Mouse (Mus musculus) embryonic facial prominence, embryonic 14.5 days (tissue): ENCODE measurements around the gene Ugt1a10. TPM values are rescaled to one million over a fixed set of nuclear protein-coding genes. Genes with fewer than 3 reads are reported as not detected.
A peak's percentile ranks its signal among the peaks of the same experiment; 100 is the strongest.

Source experiments
- ATAC-seq: fragments of 200-750 bp; cut with Nextera tagmentation; 2 replicates; pipeline ENCODE4 v1.8.0; 2017; ENCODE audit warnings: low read depth, moderate number of reproducible peaks, moderate TSS enrichment
- DNase-seq: peaks from one replicate; pipeline ENCODE4 v3.0.0-alpha.2; 2015; ENCODE audit warnings: low spot score
- H3K27ac ChIP-seq: fragments of 300-500 bp; sonication (generic); replicated peaks from 2 replicates; pipeline ENCODE4 v1.5.1; 2014; ENCODE audit warnings: low read depth, mild to moderate bottlenecking, low read length, moderate library complexity
- H3K27me3 ChIP-seq: fragments of 300-500 bp; sonication (generic); replicated peaks from 2 replicates; pipeline ENCODE4 v1.6.1; 2014; ENCODE audit warnings: low read length; ENCODE audit not compliant: control insufficient read depth, insufficient read depth
- H3K36me3 ChIP-seq: fragments of 300-500 bp; sonication (generic); 2 replicates; pipeline ENCODE4 v1.6.1; 2014; ENCODE audit warnings: low read length, mixed read lengths; ENCODE audit not compliant: control insufficient read depth, insufficient read depth
- H3K4me1 ChIP-seq: fragments of 300-500 bp; sonication (generic); 2 replicates; pipeline ENCODE4 v1.6.1; 2014; ENCODE audit warnings: antibody characterized with exemption, low read length; ENCODE audit not compliant: control insufficient read depth, insufficient read depth
- H3K4me2 ChIP-seq: fragments of 300-500 bp; sonication (generic); 2 replicates; pipeline ENCODE4 v1.6.1; 2014; ENCODE audit warnings: low read depth, mild to moderate bottlenecking, low read length, moderate library complexity, mixed read lengths
- H3K4me3 ChIP-seq: fragments of 300-500 bp; sonication (generic); 2 replicates; pipeline ENCODE4 v1.5.1; 2014; ENCODE audit warnings: low read depth, mild to moderate bottlenecking, low read length
- H3K9ac ChIP-seq: fragments of 300-500 bp; sonication (generic); 2 replicates; pipeline ENCODE4 v1.6.1; 2014; ENCODE audit warnings: low read depth, mild to moderate bottlenecking, low read length, moderate library complexity, mixed read lengths
- H3K9me3 ChIP-seq: fragments of 300-500 bp; sonication (generic); 2 replicates; pipeline ENCODE4 v1.6.1; 2016; ENCODE audit warnings: low read length; ENCODE audit not compliant: control insufficient read depth
- WGBS: fragments of 180-500 bp; shearing (Covaris S2); extraction: QIAGEN DNeasy Blood & Tissue Kit; methylation state at CpG from one replicate; pipeline ENCODE4 v1.1.7; 2014; 5-methylcytosine and 5-hydroxymethylcytosine counted together
- polyA plus RNA-seq: library from polyadenylated mRNA; unstranded; fragments of >200 nt; fragmentation: Nextera tagmentation; extraction: Ambion mirVana; gene quantifications from 2 replicates; pipeline ENCODE4 v1.2.1, GENCODE M21; 2014

Gene Ugt1a10
- polyA plus RNA-seq, 1 experiment from 2014 or later, result not detected

- Histone ChIP-seq H3K36me3 (peaks cover 28% of the 10 kb centered on the region), H3K27me3 (no peaks in the 10 kb centered on the region), H3K9ac (no peak overlapping the region), H3K9me3 (peaks cover 45% of the 10 kb centered on the region), H3K4me3 (no peak overlapping the region), H3K4me1 (no peaks in the 10 kb centered on the region), H3K4me2 (no peak overlapping the region), H3K27ac (no peak overlapping the region)
- WGBS, result 76% methylated on average over 10 of the region's 10 CpGs
- no peak for DNase-seq
- ATAC-seq, result no peak
These were observed 201.9 kb downstream of the Ugt1a10 start for GRCm38 (mm10) chr1:88256886-88257663.

- peaks cover 34% of the 10 kb centered on the region for H3K36me3 ChIP-seq
- ATAC-seq (no peak), DNase-seq (no peak)
- H3K9me3 ChIP-seq, result peaks cover 39% of the 10 kb centered on the region
- H3K27ac ChIP-seq, result no peak overlapping the region
- no peak overlapping the region for H3K4me2 ChIP-seq
- H3K27me3 ChIP-seq, result no peaks in the 10 kb centered on the region
- H3K4me3 ChIP-seq, result no peak overlapping the region
- 82% methylated on average over 6 of the region's 6 CpGs for WGBS
- no peak overlapping the region for H3K9ac ChIP-seq
- no peaks in the 10 kb centered on the region for H3K4me1 ChIP-seq
These were observed 202.5 kb downstream of the Ugt1a10 start for GRCm38 (mm10) chr1:88257681-88258080.

GRCm38 (mm10) chr1:88258361-88258760 is 203.2 kb downstream of the Ugt1a10 start:
- Histone ChIP-seq H3K36me3 (peaks cover 41% of the 10 kb centered on the region), H3K27me3 (no peaks in the 10 kb centered on the region), H3K9me3 (peaks cover 32% of the 10 kb centered on the region), H3K4me1 (no peaks in the 10 kb centered on the region), H3K4me2 (no peak overlapping the region), H3K27ac (no peak overlapping the region), H3K9ac (no peak overlapping the region), H3K4me3 (no peak overlapping the region)
- WGBS, result 64% methylated on average over 6 of the region's 6 CpGs
- no peak for DNase-seq
- ATAC-seq, result no peak

DNA sequence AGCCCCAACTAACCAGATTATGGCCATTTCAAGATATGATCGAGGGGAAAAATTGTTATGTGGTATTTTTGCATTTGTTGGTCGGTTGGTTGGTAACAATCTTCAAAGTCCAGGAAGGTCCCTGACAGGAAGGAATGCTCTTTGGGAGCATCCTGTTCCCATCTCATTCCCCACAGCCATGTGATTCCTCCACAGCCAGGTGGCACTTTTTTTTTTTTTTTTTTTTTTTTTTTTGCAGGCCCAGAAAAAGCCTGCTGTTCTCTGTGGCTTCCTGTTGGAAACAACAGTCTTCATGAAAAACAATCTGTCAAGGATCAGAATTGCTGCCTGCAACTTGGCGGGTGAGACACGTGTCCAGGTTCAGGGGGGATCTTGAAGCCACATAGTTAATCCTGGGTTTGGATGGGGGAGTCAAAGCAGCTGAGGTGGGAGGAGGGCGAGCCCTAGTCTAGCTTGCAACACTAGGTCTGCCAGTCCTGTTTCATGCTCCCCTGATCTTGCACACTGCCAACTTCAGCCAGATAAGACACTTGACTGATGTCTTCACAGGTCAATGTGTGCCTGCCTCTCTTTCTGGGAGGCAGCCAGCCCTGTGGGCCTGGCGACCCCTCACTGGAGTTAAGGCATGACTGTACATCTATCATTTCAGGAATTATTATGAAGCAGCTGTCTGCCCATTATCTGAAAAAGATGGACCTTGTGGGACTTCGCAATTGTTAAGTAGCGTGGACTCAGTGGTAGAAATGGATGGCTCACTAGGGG is 203.9 kb downstream of the Ugt1a10 start:
- no peak for ATAC-seq
- DNase-seq, result peak; percentile 79
- no peaks in the 10 kb centered on the region for H3K4me1 ChIP-seq
- H3K9ac ChIP-seq, result no peak overlapping the region; the same call in 1 of the 2 replicates
- H3K27me3 ChIP-seq, result no peaks in the 10 kb centered on the region
- no peak overlapping the region for H3K27ac ChIP-seq
- H3K36me3 ChIP-seq, result peaks cover 48% of the 10 kb centered on the region
- WGBS, result 73% methylated on average over 8 of the region's 8 CpGs
- no peak overlapping the region for H3K4me3 ChIP-seq
- peaks cover 27% of the 10 kb centered on the region for H3K9me3 ChIP-seq
- no peak overlapping the region for H3K4me2 ChIP-seq

- H3K36me3 ChIP-seq, result peaks cover 53% of the 10 kb centered on the region
- peaks cover 22% of the 10 kb centered on the region for H3K9me3 ChIP-seq
- no peaks in the 10 kb centered on the region for H3K4me1 ChIP-seq
- 78% methylated on average over 4 of the region's 4 CpGs for WGBS
- H3K4me3 ChIP-seq, result no peak overlapping the region
- DNase-seq (no peak), ATAC-seq (no peak)
- H3K27me3 ChIP-seq, result no peaks in the 10 kb centered on the region
- no peak overlapping the region for H3K4me2 ChIP-seq
- H3K9ac ChIP-seq, result no peak overlapping the region; the same call in 1 of the 2 replicates
- no peak overlapping the region for H3K27ac ChIP-seq
These were observed 204.4 kb downstream of the Ugt1a10 start for GRCm38 (mm10) chr1:88259643-88260024.

DNA sequence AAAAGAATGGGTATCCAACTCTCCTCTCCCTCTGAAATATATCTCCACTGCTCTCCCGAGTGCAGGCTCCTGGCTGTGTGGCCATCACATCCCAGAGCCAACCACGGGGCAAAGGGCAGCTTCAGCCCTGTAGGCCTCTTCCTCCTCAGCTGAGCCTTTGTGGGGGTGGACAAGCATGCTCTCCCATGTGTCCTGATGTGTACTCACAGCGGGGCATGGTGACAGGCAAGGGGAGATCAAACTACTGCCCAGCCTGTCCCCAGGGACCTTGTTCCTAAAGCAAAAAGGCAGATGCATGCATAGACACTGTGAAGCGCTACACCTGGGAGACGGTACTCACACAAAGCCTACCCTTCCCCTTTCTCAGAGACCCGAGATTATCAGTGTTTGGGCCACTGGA is 204.9 kb downstream of the Ugt1a10 start:
- Histone ChIP-seq H3K9me3 (peaks cover 17% of the 10 kb centered on the region), H3K27me3 (no peaks in the 10 kb centered on the region), H3K27ac (no peak overlapping the region), H3K36me3 (peaks cover 58% of the 10 kb centered on the region), H3K4me1 (no peaks in the 10 kb centered on the region), H3K9ac (no peak overlapping the region), H3K4me3 (no peak overlapping the region), H3K4me2 (no peak overlapping the region)
- DNase-seq (peak; percentile 78), ATAC-seq (no peak; the same call in 1 of the 2 replicates)
- 74% methylated on average over 6 of the region's 6 CpGs for WGBS

- peaks cover 11% of the 10 kb centered on the region for H3K9me3 ChIP-seq
- no peak overlapping the region for H3K27ac ChIP-seq
- no peak overlapping the region for H3K4me3 ChIP-seq
- DNase-seq (no peak), ATAC-seq (no peak)
- no peak overlapping the region for H3K4me2 ChIP-seq
- H3K9ac ChIP-seq, result no peak overlapping the region
- H3K4me1 ChIP-seq, result no peaks in the 10 kb centered on the region
- 84% methylated on average over 10 of the region's 10 CpGs for WGBS
- no peaks in the 10 kb centered on the region for H3K27me3 ChIP-seq
- H3K36me3 ChIP-seq, result peaks cover 65% of the 10 kb centered on the region
These were observed 205.6 kb downstream of the Ugt1a10 start for GRCm38 (mm10) chr1:88260604-88261377.

GRCm38 (mm10) chr1:88261706-88262105 is 206.5 kb downstream of the Ugt1a10 start:
- Histone ChIP-seq H3K36me3 (peaks cover 74% of the 10 kb centered on the region), H3K27me3 (no peaks in the 10 kb centered on the region), H3K27ac (no peak overlapping the region), H3K4me3 (no peak overlapping the region), H3K9ac (no peak overlapping the region), H3K4me1 (no peaks in the 10 kb centered on the region), H3K9me3 (peaks cover 3% of the 10 kb centered on the region; the same call in 1 of the 2 replicates), H3K4me2 (no peak overlapping the region)
- 85% methylated on average over 7 of the region's 7 CpGs for WGBS
- ATAC-seq (peak; percentile 16), DNase-seq (peak; percentile 93)
